Mouse (Mus musculus): ENCODE data around the gene Mul1. TPM values are rescaled to one million over a fixed set of nuclear protein-coding genes. Genes with fewer than 3 reads are reported as not detected.

Mul1 gene
- polyA plus RNA-seq, 1 experiment from 2014 or later, result 15.6 TPM

GRCm38 (mm10) chr4:138465446-138465845 lies 31.0 kb downstream of the Mul1 start:
- no peak for ATAC-seq (ENCODE audit: low FRiP score, low read depth)
- Histone ChIP-seq H3K4me1 (peaks cover 46% of the 10 kb centered on the region), H3K27ac (peak overlapping the region; percentile 60; the same call in 1 of the 2 replicates), H3K4me3 (no peak overlapping the region), H3K27me3 (replicated peaks) (0 out of 2 replicates have a peak, but pooled peaks cover 7% of the 10 kb centered on the region), H3K4me2 (replicated peaks) (peak overlapping the region; percentile 50; the same call in 1 of the 2 replicates), H3K9me3 (no peaks in the 10 kb centered on the region), H3K36me3 (no peaks in the 10 kb centered on the region), H3K9ac (no peak overlapping the region)
- 37% methylated on average over 8 of the region's 8 CpGs for WGBS

GRCm38 (mm10) chr4:138466690-138467089 lies 32.2 kb downstream of the Mul1 start:
- Histone ChIP-seq H3K27me3 (replicated peaks) (0 out of 2 replicates have a peak, but pooled peaks cover 7% of the 10 kb centered on the region), H3K9ac (no peak overlapping the region), H3K36me3 (no peaks in the 10 kb centered on the region), H3K4me1 (peaks cover 50% of the 10 kb centered on the region), H3K4me3 (no peak overlapping the region), H3K9me3 (no peaks in the 10 kb centered on the region), H3K27ac (no peak overlapping the region), H3K4me2 (replicated peaks) (no peak overlapping the region)
- no peak for ATAC-seq (ENCODE audit: low FRiP score, low read depth)
- 70% methylated on average over 6 of the region's 6 CpGs for WGBS

GRCm38 (mm10) chr4:138467451-138467850 lies 33.0 kb downstream of the Mul1 start:
- ATAC-seq (ENCODE audit: low FRiP score, low read depth), result no peak
- 93% methylated on average over 5 of the region's 5 CpGs for WGBS
- Histone ChIP-seq H3K4me3 (no peak overlapping the region), H3K9ac (no peak overlapping the region), H3K4me2 (replicated peaks) (no peak overlapping the region), H3K27ac (no peak overlapping the region), H3K36me3 (no peaks in the 10 kb centered on the region), H3K27me3 (replicated peaks) (0 out of 2 replicates have a peak, but pooled peaks cover 7% of the 10 kb centered on the region), H3K4me1 (peaks cover 45% of the 10 kb centered on the region), H3K9me3 (no peaks in the 10 kb centered on the region)

- Histone ChIP-seq H3K27ac (no peak overlapping the region), H3K4me1 (peaks cover 29% of the 10 kb centered on the region), H3K27me3 (replicated peaks) (0 out of 2 replicates have a peak, but pooled peaks cover 7% of the 10 kb centered on the region), H3K9ac (no peak overlapping the region), H3K4me2 (replicated peaks) (no peak overlapping the region), H3K36me3 (no peaks in the 10 kb centered on the region), H3K9me3 (no peaks in the 10 kb centered on the region), H3K4me3 (no peak overlapping the region)
- WGBS, result 15% methylated on average over 7 of the region's 7 CpGs
- no peak for ATAC-seq (ENCODE audit: low FRiP score, low read depth)
Observed at GRCm38 (mm10) chr4:138469080-138469479, 34.6 kb downstream of the Mul1 start.

- Histone ChIP-seq H3K9me3 (no peaks in the 10 kb centered on the region), H3K4me3 (no peak overlapping the region), H3K4me1 (peaks cover 12% of the 10 kb centered on the region), H3K27ac (no peak overlapping the region), H3K36me3 (no peaks in the 10 kb centered on the region), H3K9ac (no peak overlapping the region), H3K4me2 (replicated peaks) (no peak overlapping the region), H3K27me3 (replicated peaks) (0 out of 2 replicates have a peak, but pooled peaks cover 4% of the 10 kb centered on the region)
- no peak for ATAC-seq (ENCODE audit: low FRiP score, low read depth)
- 67% methylated on average over 7 of the region's 7 CpGs for WGBS
Observed at GRCm38 (mm10) chr4:138471241-138471640, 36.8 kb downstream of the Mul1 start.

- WGBS, result 81% methylated on average over 7 of the region's 7 CpGs
- Histone ChIP-seq H3K27ac (no peak overlapping the region), H3K9me3 (no peaks in the 10 kb centered on the region), H3K4me1 (no peaks in the 10 kb centered on the region; the same call in 1 of the 2 replicates), H3K4me2 (replicated peaks) (no peak overlapping the region), H3K27me3 (replicated peaks) (0 out of 2 replicates have a peak, but pooled peaks cover 3% of the 10 kb centered on the region), H3K9ac (no peak overlapping the region), H3K4me3 (no peak overlapping the region), H3K36me3 (no peaks in the 10 kb centered on the region)
- no peak for ATAC-seq (ENCODE audit: low FRiP score, low read depth)
Observed at GRCm38 (mm10) chr4:138479595-138479994, 45.1 kb downstream of the Mul1 start.

GRCm38 (mm10) chr4:138480962-138481361 lies 46.5 kb downstream of the Mul1 start:
- H3K4me3 ChIP-seq, result no peak overlapping the region
- no peak overlapping the region for H3K9ac ChIP-seq
- no peak for ATAC-seq (ENCODE audit: low FRiP score, low read depth)
- no peak overlapping the region for H3K4me2 ChIP-seq (replicated peaks)
- 0 out of 2 replicates have a peak, but pooled peaks cover 3% of the 10 kb centered on the region for H3K27me3 ChIP-seq (replicated peaks)
- no peaks in the 10 kb centered on the region for H3K36me3 ChIP-seq
- H3K9me3 ChIP-seq, result no peaks in the 10 kb centered on the region
- no peak overlapping the region for H3K27ac ChIP-seq
- WGBS, result 70% methylated on average over 9 of the region's 9 CpGs
- no peaks in the 10 kb centered on the region; the same call in 1 of the 2 replicates for H3K4me1 ChIP-seq

GRCm38 (mm10) chr4:138482721-138483120 lies 48.2 kb downstream of the Mul1 start:
- no peak overlapping the region for H3K4me2 ChIP-seq (replicated peaks)
- H3K9me3 ChIP-seq, result no peaks in the 10 kb centered on the region
- no peak overlapping the region for H3K27ac ChIP-seq
- H3K4me1 ChIP-seq, result no peaks in the 10 kb centered on the region
- WGBS, result 77% methylated on average over 8 of the region's 8 CpGs
- H3K27me3 ChIP-seq (replicated peaks), result no peaks in the 10 kb centered on the region
- ATAC-seq (ENCODE audit: low FRiP score, low read depth), result no peak
- no peak overlapping the region for H3K4me3 ChIP-seq
- H3K36me3 ChIP-seq, result no peaks in the 10 kb centered on the region
- H3K9ac ChIP-seq, result no peak overlapping the region

- H3K9me3 ChIP-seq, result no peaks in the 10 kb centered on the region
- 36% methylated on average over 8 of the region's 8 CpGs for WGBS
- no peak overlapping the region for H3K9ac ChIP-seq
Observed at GRCm38 (mm10) chr4:138488241-138488640, 53.8 kb downstream of the Mul1 start.

GRCm38 (mm10) chr4:138491088-138491487 lies 56.6 kb downstream of the Mul1 start:
- H3K4me1 ChIP-seq, result peaks cover 43% of the 10 kb centered on the region
- no peak overlapping the region for H3K4me2 ChIP-seq (replicated peaks)
- H3K9ac ChIP-seq, result no peak overlapping the region
- no peaks in the 10 kb centered on the region for H3K9me3 ChIP-seq
- H3K27ac ChIP-seq, result no peak overlapping the region
- H3K27me3 ChIP-seq (replicated peaks), result no peaks in the 10 kb centered on the region
- no peak for ATAC-seq (ENCODE audit: low FRiP score, low read depth)
- 78% methylated on average over 4 of the region's 4 CpGs for WGBS
- H3K4me3 ChIP-seq, result no peak overlapping the region
- no peaks in the 10 kb centered on the region for H3K36me3 ChIP-seq

More at GRCm38 (mm10) chr4:138488241-138488640, 53.8 kb downstream of the Mul1 start:
- Histone ChIP-seq H3K27me3 (replicated peaks) (no peaks in the 10 kb centered on the region), H3K27ac (no peak overlapping the region; the same call in 1 of the 2 replicates), H3K4me2 (replicated peaks) (no peak overlapping the region), H3K4me1 (peaks cover 16% of the 10 kb centered on the region), H3K4me3 (no peak overlapping the region), H3K36me3 (no peaks in the 10 kb centered on the region)
- no peak for ATAC-seq (ENCODE audit: low FRiP score, low read depth)

Other genes with a start within 250 kb of the Mul1 start
- gene Hp1bp3, start 218.4 kb upstream of the Mul1 start, polyA plus RNA-seq (2016; fragmentation: Nextera tagmentation; extraction: Ambion mirVana), result 184 and 193 TPM in 2 replicates
- 4.1 and 4.6 TPM in 2 replicates for gene Sh2d5, start 184.3 kb upstream of the Mul1 start, polyA plus RNA-seq (2016; fragmentation: Nextera tagmentation; extraction: Ambion mirVana)
- gene Kif17, start 184.2 kb upstream of the Mul1 start, polyA plus RNA-seq (2016; fragmentation: Nextera tagmentation; extraction: Ambion mirVana), result 1.1 and 1.7 TPM in 2 replicates
- gene Ddost, start 129.9 kb upstream of the Mul1 start, polyA plus RNA-seq (2016; fragmentation: Nextera tagmentation; extraction: Ambion mirVana), result 226 and 241 TPM in 2 replicates
- gene Pink1, start 108.4 kb upstream of the Mul1 start, polyA plus RNA-seq (2016; fragmentation: Nextera tagmentation; extraction: Ambion mirVana), result 82.7 and 87.3 TPM in 2 replicates
- gene Cda, start 66.7 kb upstream of the Mul1 start, polyA plus RNA-seq (2016; fragmentation: Nextera tagmentation; extraction: Ambion mirVana), result 4.3 and 4.9 TPM in 2 replicates
- gene Fam43b, start 38.1 kb upstream of the Mul1 start, polyA plus RNA-seq (2016; fragmentation: Nextera tagmentation; extraction: Ambion mirVana), result 0.91 and 1.3 TPM in 2 replicates
- 9.2 and 11.7 TPM in 2 replicates for gene Camk2n1, start 19.6 kb downstream of the Mul1 start, polyA plus RNA-seq (2016; fragmentation: Nextera tagmentation; extraction: Ambion mirVana)
- 0.29 and 0.68 TPM in 2 replicates for gene Vwa5b1, start 201.2 kb downstream of the Mul1 start, polyA plus RNA-seq (2016; fragmentation: Nextera tagmentation; extraction: Ambion mirVana)